In the genomic region with DNA sequence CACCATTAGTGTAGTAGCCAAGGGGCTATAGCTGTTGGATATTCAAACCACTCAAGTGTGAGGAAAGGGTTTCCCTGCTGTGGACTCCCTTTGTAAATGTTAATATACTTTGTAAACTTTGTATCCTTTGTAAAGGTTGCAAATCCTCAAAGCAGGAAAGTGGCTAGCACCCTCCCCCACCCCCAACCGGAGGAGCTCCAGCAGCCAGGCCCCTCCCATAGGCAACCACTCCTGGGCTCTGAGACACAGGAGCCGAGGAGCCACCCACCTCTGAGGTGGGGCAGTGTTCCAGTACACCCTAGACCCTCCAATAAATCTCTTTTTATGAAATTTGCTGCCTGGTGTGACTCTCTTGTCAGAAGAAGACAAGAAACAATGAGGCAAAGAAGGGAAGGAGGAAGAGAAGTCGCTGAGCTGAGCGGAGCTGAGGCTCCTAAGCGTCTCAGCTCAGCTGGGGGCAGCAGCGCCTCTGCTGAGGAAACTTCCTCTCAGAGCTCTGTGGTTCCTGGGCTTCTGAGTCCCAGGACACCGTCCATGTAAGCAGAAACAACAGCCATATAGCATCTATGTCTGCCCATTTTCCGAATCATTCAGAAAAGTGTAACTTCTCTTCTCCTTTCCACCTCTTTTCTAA, we compare ENCODE assay signal across 10 mouse cellular contexts.
DNase-seq lines count a peak whose midpoint lies in the region; ATAC-seq and TF ChIP-seq lines count a peak whose summit lies in the region.
"Had no signal": no experiment of that assay in that cellular context is flagged by ENCODE, and none has a peak within 500 bp of the region (broad histone marks: within the 10 kb centered on the region; RNA-seq: fewer than 3 reads in every experiment).

No protein-coding gene starts in this region.

- H3K27ac ChIP-seq in heart, embryonic 11.5 days (ENCODE audit: low read depth, low read length): peak overlapping the region; percentile 55; the same call in 1 of the 2 replicates
- no peak overlapping the region for H3K27ac ChIP-seq in heart, adult 2 months
- peak overlapping the region; percentile 48 for H3K27ac ChIP-seq in limb, embryonic 15.5 days
- H3K27ac ChIP-seq: hindbrain, embryonic 15.5 days had no signal

- H3K4me3 ChIP-seq in heart, embryonic 11.5 days (ENCODE audit: low read depth, low read length): peak overlapping the region; percentile 9; the same call in 1 of the 2 replicates
- no peak overlapping the region for H3K4me3 ChIP-seq in heart, adult 2 months
- no peak overlapping the region for H3K4me3 ChIP-seq in limb, embryonic 15.5 days
- H3K4me3 ChIP-seq: hindbrain, embryonic 15.5 days; megakaryocyte, embryonic 14.5 days had no signal

- 8% methylated on average over 8 of the region's 8 CpGs for WGBS in heart, embryonic 11.5 days (ENCODE audit: insufficient replicate concordance)
- WGBS in heart, adult 2 months: 34% methylated on average over 8 of the region's 8 CpGs
- WGBS in limb, embryonic 15.5 days: 13% methylated on average over 8 of the region's 8 CpGs

- peaks cover 11% of the 10 kb centered on the region for H3K4me1 ChIP-seq in heart, embryonic 11.5 days (ENCODE audit: control insufficient read depth, insufficient read depth, low read length)
- H3K4me1 ChIP-seq in heart, adult 2 months (ENCODE audit: control insufficient read depth, insufficient read depth, low read length): peaks cover 2% of the 10 kb centered on the region; the same call in 1 of the 2 replicates
- H3K4me1 ChIP-seq in limb, embryonic 15.5 days: peaks cover 33% of the 10 kb centered on the region

- TF ChIP-seq POLR2A in heart, adult 2 months (IDR thresholded peaks at IDR 0.05; ENCODE audit: insufficient read depth, low read depth, low read length): no peak

- TF ChIP-seq EP300 in heart, adult 2 months (IDR thresholded peaks at IDR 0.05; ENCODE audit: insufficient read depth, low read depth, low read length): no peak

- no peak for ATAC-seq in heart, embryonic 11.5 days (replicated peaks; ENCODE audit: insufficient number of reproducible peaks, low FRiP score, low TSS enrichment)
- no peak for ATAC-seq in limb, embryonic 15.5 days (ENCODE audit: insufficient number of reproducible peaks, low FRiP score, low TSS enrichment, low read depth)
- ATAC-seq in inflammation-experienced regulatory T-cells, adult 6 months: no peak

- no peak for DNase-seq in heart, adult 2 months
- DNase-seq in retina, embryonic 14.5 days (ENCODE audit: low spot score): peak; percentile 18
- DNase-seq in retina, postnatal 1 day: no peak
- DNase-seq in thymus, postnatal 36 days: peak; percentile 24 to 32
- no peak for DNase-seq in c-Kit-positive CD71-positive TER-119-positive erythroid progenitor cells, embryonic 14.5 days (ENCODE audit: low spot score)

- H3K9me3 ChIP-seq in heart, embryonic 11.5 days (replicated peaks; ENCODE audit: control insufficient read depth, low read length): no peaks in the 10 kb centered on the region
- H3K9me3 ChIP-seq in limb, embryonic 15.5 days: no peaks in the 10 kb centered on the region
- H3K9me3 ChIP-seq: hindbrain, embryonic 15.5 days had no signal

- no peaks in the 10 kb centered on the region for H3K36me3 ChIP-seq in heart, embryonic 11.5 days (ENCODE audit: control insufficient read depth, insufficient read depth, low read length)
- H3K36me3 ChIP-seq in heart, adult 2 months (ENCODE audit: control insufficient read depth, insufficient read depth, low read length): no peaks in the 10 kb centered on the region
- H3K36me3 ChIP-seq in limb, embryonic 15.5 days: no peaks in the 10 kb centered on the region
- H3K36me3 ChIP-seq: hindbrain, embryonic 15.5 days had no signal

- peak overlapping the region; percentile 49 for H3K4me2 ChIP-seq in heart, embryonic 11.5 days
- H3K4me2 ChIP-seq in limb, embryonic 15.5 days: no peak overlapping the region
- H3K4me2 ChIP-seq: hindbrain, embryonic 15.5 days had no signal

- H3K79me2 ChIP-seq in heart, adult 2 months (replicated peaks; ENCODE audit: control insufficient read depth, insufficient read depth, low read length): no peaks in the 10 kb centered on the region

- 0 out of 2 replicates have a peak overlapping the region, but pooled peaks have one; percentile 30 for H3K9ac ChIP-seq in heart, embryonic 11.5 days (ENCODE audit: low read depth, low read length)
- H3K9ac ChIP-seq in heart, adult 2 months (ENCODE audit: low read depth, low read length): no peak overlapping the region
- H3K9ac ChIP-seq in limb, embryonic 15.5 days: no peak overlapping the region
- H3K9ac ChIP-seq: hindbrain, embryonic 15.5 days had no signal

- intact Hi-C loops in heart, adult 2 months (cut with DNase I): loop anchor here (10.0 kb wide), 1 partner anchor 126 kb away; no protein-coding TSS in a partner anchor

- H3K27me3 ChIP-seq in heart, embryonic 11.5 days (ENCODE audit: control insufficient read depth, insufficient read depth, low read length): no peaks in the 10 kb centered on the region
- H3K27me3 ChIP-seq in heart, adult 2 months (ENCODE audit: control insufficient read depth, insufficient read depth, low read length): no peaks in the 10 kb centered on the region
- H3K27me3 ChIP-seq in limb, embryonic 15.5 days: no peaks in the 10 kb centered on the region
- H3K27me3 ChIP-seq: hindbrain, embryonic 15.5 days had no signal

- no peak for TF ChIP-seq CTCF in heart, adult 2 months (IDR thresholded peaks at IDR 0.05)

Comparison
In these comparisons a context has a peak if more than half of its experiments do, and no peak if none do; other contexts are left out.
1. DNase-seq: peak in retina, embryonic 14.5 days (single experiment) and thymus, postnatal 36 days (2 of 2); none in heart, adult 2 months (0 of 2), retina, postnatal 1 day (single experiment) and c-Kit-positive CD71-positive TER-119-positive erythroid progenitor cells, embryonic 14.5 days (single experiment).